Mouse (Mus musculus): ENCODE data around the gene Zhx3.

Zhx3 gene

DNA sequence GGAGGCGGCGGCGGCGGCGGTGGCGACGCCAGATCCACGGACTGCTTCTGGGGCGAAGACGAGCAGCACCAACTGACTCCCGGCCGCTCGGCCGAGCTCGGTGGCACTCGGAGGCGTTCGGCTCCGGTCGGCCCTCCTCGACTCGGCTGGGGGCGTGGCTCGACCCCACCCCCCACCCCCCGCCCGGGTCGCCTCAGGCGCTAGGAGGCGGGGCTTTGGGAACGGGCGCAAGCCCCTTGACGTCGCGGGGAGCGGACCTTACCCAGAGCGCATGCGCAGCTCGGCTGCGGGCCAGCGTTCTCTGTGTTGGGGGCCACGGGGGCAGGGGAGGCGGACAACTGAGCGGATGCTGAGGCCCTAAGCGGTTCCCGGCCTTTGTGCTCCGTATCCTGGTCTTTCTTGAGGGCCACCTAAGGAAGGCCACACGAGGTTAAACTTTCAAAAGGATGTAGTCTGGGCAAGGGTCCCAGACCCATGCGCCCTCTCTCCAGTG is at the start of gene Zhx3:
Gene Zhx3 (minus strand): TSS at position 109 of the 493 bp plus-strand sequence.
- DNase-seq, result peak; percentile 93 to 95

DNA sequence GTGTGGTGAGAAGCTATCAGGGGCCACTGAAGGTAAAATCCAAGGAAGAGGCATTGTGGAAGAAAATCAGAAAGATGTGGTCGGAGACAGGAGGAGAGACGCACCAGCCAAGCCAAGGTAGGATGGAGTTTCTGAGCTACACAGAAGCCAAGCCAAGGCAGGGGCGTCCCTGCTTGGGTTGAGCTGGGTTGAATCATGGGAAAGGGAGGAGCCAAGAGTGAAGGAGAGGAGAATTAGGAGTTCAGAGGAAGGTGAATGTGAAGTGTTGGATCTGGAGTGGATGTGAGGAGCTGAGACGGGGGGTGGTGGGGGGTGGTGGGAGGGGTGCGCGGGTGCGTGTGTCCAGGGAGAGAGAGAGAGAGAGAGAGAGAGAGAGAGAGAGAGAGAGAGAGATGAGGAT is 48.5 kb upstream of the Zhx3 start:
- no peak for DNase-seq

DNA sequence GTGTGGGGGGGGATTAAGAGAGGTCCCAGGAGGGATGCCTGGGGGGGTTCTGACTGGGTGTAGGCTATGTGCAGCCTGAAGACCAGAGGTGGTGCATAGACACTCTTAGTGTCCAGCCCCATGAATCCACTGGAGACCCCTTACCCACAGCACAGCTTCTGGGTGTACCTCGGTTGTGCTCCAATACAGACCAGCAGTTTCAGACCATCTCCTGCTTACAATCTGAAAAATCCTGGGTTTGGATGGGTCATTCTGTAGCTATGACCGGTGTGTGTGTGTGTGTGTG is 46.1 kb upstream of the Zhx3 start:
- DNase-seq, result no peak

DNA sequence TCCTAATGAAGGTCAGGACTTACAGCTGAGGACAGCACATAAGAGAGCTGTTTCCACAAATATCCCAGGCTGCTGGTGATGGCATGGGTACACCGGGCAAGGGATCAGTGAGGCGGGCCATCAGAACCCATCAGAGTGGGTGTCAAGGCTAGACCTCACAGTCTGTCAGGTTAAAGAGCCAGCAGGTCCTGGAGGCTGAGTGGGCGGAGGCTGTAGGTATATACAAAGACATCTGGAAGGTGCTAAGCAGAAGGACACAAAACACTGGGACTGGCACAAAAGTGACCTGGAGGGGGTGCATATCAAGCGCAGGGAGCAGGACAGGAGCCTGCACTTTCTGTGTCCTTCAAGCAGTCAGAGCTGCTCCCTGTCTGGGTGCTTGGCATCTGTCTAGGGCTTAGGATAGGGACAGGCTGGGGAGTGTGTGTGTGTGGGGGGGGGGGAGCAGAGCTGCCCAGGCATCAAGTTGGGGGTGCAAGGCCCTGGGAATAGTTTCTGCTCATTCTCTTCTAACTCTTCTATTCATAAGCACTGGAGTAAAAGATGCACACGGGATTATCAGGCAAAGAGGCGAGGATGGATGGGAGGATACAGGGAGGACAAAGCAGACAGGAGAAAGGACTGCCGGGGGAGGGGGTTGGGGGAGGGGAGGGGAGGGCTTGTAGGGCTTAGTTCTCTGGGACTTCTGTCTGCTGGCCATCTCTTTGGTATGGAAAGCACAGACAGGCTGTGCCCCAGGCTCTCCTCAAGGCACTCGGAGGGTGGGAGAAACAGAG is 45.5 kb upstream of the Zhx3 start:
- no peak for DNase-seq

DNA sequence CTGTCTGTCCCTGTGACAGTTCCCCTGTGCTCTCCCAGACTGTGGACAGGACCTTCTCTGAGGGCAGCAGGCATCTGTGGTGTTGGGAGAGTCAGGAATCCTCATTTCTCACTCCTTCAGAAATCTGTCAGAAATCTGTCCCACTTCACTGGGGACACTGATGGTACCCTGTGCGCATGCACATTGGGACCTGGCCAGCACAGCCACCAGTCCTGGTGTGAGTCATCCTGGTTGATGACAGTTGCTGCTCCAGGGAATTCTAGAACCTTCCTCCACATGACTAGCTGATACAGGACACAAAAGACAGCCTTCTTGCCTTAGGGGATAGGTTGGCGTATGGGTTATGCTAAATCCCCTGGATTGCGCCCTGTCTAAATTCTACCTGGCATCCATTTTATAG is 44.5 kb upstream of the Zhx3 start:
- DNase-seq, result no peak

DNA sequence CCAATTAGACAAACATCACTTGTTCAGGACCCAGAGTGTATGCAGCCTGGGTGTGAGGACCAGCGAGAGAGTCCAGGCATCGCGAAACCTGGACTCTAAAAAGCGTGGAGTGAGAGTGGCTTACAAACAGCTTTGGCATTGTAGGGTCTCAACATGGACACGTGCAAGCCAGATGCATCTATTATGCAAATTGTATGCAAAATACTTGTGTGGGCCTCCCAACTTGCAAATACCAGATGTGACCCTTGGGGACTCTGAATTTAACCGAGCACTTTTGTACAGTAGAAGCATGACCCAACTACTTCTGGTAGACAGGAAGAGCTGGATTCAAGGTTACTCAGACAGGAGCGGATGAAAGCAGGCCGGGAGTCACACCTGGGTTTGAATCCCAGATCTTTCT is 43.9 kb upstream of the Zhx3 start:
- no peak for DNase-seq

DNA sequence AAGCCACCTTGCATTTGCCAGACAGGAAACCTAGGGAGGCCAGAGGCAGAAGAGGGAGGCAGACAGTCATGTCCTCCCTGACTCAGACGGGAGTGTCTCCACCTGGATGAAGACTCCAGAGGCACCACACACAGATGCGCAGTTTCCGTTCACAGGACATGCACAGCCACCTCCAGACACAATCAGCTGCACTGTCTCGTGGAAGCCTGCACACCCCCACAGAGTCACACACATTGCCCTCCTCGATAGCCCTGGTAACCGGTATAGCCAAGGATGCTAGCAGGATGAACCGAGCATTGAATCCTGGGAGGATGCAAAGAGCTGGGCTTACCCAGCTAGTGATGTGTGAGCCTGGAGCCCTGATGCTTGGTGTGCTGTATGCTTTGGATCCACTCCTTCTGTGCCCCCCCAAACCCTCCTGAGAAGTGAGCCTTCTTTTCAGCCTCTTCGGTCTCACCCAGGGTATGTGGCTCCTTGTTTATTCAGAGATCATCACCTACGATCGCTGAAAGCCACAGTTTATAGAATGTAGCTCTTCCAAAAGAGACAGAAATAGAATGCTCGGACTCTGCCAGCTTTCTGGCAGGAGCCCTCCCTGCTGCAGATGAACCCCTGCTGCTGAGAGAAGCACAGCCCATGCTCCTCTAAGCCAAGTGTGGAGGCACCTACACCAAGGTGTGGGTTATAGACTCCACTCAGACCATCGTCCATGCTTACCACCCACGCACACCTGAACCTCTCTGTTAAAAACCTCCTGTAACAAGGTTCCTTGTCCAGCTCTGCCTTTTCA is 43.2 kb upstream of the Zhx3 start:
- no peak for DNase-seq

DNA sequence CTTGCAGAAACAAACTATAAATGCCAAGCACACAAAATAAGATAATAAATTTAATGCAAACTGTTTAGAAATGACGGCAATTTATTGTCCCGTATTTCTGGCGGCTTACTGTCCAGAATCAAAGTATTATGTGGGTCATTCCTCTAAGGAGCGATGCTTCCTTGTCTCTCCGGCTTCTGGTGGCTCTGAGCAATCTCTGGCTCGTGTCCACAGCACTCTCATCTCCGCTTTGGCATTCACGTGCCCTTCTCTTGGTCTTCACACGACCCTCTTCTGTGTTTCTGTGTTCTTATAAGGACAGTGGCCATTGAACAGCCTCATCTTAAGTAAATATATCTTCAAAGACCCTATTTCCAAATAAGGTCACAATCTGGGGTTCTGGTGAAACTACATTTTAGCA is 41.9 kb upstream of the Zhx3 start:
- DNase-seq, result no peak

DNA sequence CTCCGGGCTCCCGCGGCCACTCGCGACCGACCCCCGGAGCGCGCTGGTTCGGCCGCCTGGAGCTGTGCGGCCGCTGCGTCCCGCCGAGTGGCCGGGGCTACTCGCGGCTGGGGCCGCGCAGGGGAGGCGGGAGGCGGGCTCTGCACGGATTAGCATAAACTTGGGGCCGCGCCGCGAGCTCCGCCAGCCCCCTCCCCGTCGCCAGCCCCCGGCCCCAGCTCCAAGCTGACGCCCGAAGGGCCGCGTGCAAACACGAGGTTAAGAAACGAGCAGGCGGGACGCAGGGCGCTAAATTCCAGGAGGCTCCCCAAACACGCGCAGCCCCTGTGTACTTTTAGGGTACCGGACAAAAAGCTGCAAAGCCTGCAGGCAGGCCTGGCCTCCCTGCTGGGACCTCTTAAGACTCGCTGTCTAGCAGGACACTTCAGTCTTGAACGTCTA is 39.5 kb upstream of the Zhx3 start, which contains the start of gene Emilin3:
Gene Emilin3 (minus strand): TSS at position 98 of the 441 bp plus-strand sequence.
- DNase-seq, result no peak

DNA sequence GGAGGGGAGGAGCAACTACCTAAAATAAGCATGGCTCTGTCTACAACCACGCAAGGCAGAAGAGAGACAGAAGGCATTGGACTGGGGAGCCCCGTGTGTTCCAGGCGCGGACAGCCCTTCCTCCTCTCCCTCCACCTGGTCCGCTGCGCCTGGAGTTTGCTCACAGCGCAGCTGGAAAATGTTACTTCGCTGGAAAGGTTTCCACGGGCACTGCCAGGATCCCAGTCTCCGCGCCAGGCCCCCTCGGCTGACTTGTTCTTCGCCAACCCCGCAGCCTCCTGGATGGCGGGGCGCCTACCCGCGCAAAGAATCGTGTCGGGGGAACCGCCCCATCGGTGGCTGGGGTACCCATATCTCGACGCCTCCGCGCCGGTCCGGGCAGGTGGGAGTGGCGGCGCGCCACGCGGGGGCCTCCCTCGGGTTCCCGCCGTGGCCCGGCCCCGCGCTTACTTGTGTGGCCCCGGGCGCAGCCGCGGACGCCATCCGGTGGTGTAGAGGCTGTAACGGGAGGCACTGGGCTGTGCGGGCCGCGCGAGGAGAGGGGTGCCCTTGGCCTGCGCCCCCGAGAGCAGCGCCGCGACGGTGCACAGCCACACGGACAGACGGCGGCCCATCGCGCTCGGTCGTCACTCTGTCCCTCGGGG is 38.9 kb upstream of the Zhx3 start:
- DNase-seq, result no peak

DNA sequence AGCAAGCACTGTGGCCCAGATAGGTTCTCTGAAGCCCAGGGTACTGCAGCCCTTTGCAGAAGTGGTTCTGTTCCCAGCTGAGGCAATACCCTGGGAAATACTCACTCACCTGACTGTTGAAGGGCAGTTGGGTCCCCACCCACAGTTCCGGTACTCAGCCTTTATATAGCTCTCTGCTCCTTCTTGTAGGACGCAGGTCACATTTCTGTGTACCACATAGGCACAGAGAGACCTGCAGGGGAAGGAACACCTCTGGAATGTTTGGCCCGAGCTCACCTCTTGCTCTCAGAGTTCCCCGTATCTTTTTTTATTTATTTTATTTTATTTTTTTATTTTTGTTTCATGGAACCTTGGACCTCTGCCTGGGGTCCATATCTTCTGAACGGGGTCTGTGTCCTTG is 37.8 kb upstream of the Zhx3 start:
- DNase-seq, result no peak

DNA sequence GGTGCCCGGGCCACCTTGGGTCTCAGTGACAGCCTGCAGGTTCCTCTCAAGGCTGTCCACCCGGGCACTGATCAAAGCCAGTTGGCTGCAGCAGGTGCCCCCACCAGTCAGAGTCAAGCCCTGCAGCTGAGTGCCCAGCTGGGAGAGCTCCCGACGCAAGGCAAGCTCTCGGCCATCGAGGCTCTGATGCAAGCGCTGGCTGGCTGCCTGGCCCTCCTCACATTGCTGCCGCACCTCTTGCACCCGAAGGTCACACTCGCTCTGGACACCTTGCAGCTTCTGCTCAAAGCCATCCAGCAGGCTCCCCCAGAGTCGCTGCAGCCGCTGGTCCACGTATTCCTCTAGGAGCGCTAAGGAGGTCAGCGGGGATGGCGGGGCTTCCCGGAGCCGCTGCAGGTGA is 35.8 kb upstream of the Zhx3 start:
- no peak for DNase-seq

DNA sequence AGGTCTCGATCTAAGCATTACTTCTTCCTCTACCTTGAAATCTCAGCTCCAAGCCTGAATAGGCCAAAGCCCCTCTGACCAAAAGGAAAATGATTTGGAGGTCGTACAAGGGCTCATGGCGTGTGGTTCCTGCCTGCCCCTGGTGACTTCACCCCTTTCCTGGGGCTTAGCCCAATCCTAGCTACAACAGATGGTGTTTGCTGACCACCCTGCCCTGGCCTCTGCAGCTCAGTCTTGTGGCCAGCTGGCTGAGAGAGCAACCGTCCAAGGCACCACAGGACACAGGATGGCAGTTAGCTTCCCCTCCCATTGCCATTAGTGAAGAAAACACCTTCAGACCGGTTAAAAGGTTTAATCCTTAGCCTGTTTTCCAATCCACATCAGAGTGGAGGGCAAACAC is 33.3 kb upstream of the Zhx3 start:
- DNase-seq, result no peak

DNA sequence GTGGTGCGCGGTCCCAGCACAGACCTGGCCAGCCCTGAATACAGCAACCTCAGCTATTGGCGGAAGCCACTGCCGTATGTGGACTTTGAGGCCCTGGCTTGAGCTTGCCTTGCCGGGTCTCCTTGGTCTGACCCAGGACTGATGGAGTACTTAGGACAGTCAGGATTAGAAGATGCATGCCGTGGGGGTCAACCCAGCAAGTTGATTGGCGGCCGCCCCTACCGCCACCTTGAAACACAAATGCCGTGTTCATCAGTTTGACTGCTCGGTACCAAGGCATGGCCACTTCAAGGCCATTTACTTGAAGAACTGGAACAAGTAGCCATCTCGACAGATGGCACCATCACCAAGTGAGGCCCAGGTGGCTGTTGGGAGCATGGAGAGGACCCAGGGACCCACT is 32.5 kb upstream of the Zhx3 start:
- no peak for DNase-seq

DNA sequence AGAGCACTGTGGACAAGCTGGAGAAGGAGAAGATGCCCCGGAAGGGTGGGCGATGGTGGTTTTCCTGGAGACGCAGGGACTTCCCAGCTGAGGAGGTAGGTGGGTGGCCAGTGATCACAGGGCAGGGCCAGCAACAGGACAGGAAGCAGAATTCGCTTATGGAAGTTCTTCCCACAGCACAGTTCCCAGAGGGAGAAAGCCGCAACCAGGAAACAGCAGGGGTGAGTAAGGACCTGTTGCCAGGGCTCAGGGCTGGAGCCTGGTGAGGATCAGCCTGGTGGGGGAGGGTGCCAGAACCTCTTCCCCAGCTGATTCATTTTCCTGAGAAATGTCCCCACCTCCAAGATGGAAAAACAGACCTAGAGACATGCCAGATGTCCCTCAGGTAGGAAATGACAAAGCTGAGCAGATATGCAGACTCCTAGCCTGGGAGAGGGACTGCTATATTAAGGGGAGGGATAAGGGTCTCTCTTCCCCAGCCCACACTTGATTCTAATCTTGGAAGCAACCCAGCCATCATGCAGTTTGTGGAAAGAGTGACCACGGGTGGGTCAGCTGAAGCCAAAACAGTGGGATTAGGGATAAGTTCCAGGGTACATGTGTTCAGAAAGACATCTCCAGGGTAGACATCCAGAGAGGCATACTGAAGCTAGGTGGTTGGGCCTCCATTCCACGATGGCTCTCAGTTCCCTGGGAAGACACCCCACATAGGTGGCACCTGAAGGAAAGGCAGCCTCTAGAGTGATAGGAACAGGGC is 29.0 kb upstream of the Zhx3 start:
- no peak for DNase-seq

DNA sequence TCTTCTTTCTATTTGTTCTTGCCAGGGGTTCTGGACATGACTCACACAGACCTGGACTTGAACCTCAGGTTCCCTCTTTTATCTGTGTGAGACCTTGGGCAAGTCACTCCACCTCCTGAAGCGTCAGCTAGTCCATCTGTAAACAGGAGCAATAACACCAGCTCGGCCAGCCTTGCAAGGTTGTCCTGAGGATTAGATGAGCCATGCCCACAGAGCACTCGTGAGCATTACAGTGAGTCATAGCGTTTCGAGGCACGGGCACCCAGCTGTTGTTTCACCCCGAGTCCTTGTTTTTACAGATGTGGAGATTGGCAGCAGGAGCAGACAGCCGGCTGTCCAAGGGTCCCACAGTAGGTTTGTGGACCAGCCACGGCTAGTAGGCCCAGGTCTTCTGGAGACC is 18.9 kb upstream of the Zhx3 start:
- DNase-seq, result no peak

DNA sequence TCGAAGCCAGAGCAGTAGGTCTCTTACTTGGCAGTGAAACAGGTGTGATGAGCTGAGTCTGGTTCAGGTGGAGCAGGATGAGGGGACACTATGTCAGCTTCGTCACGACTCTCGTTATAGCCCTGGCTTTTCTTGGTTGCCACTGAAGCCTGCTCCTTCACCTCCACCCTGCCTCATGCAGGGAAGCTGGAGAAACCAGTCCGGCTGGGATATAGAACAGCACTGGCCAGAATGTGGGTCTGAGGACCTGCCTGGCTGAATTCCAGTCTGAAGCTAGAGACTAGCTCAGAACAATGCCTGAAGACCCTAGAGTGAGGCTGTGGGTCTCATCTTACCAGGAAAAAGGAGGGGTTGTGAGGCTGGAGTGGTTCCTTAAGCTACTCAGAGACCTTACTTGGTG is 18.2 kb upstream of the Zhx3 start:
- DNase-seq, result no peak

DNA sequence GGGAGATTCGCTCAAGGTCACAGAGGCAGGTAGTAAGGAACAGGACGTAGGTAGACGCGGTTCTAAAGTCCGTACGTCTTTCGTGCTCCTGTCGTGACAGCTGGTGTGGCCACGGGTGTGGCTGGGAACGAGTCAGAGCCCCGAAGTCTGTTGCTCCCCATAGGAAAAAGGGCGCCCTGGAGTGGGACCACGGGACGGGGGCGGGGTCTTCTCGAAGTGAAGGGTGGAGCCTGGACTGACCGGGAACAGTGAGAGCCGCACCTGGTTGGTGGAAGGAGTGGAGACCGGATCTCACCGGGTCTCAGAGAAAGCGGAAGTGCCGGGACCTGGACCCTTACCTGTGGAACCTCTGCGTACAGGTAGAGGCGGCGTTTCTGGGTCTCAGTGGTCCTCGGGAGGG is 15.1 kb upstream of the Zhx3 start:
- DNase-seq, result peak; percentile 82 to 88

DNA sequence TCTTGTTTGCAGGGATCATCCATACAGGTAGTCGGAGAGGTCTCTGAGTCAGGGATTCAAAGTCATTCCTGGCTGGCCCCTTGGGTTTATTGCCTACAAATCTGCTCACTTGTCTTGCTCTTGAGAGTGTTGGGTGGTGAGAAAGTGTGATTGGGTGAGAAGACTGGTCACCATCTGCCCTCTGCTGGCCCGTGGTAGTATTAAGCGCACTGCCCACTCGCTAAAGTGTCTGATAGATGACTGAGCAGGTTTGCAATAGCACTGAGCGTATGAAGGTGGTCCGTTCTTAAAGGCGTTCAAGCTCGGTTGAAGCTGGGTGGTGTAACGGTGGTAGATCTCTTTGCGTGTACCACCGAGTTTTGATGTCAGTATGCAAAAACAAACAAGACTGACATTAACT is 14.5 kb upstream of the Zhx3 start:
- DNase-seq, result peak; percentile 86 to 87

DNA sequence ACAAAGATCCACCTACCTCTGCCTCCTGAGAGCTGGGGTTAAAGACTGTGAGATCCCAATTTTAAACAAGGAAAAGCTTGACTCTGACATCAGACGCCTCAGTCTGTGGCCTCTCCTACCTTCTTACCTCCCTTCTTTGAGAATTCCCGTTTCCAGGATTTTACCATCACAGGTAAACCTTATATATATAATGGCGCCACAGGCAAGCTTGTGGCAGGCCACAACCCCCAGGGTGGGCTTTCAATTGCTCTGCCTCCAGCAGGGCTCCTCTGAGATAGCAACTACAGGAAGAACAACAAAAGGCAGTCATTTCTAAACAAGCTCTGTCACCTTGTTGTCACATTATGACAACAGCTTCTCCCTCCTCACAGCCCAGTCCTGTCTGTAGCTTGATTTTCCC is 13.4 kb upstream of the Zhx3 start:
- no peak for DNase-seq

DNA sequence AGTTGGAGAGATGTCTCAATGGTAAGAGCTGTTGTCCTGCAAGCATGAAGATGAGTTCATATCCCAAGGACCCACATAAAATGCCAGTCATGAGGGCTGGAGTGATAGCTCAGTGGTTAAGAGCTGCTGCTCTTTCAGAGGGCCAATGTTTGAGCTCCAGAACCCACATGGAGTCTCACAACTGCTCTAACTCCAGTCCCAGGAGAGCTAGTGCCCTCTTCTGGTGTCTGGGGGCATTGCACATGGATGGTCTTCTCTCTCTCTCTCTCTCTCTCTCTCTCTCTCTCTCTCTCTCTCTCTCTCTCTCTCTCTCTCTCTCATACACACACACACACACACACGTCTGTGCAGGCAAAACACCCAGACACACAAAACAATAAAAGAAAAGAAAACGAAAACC is 12.0 kb upstream of the Zhx3 start:
- DNase-seq, result peak; percentile 37 to 64

DNA sequence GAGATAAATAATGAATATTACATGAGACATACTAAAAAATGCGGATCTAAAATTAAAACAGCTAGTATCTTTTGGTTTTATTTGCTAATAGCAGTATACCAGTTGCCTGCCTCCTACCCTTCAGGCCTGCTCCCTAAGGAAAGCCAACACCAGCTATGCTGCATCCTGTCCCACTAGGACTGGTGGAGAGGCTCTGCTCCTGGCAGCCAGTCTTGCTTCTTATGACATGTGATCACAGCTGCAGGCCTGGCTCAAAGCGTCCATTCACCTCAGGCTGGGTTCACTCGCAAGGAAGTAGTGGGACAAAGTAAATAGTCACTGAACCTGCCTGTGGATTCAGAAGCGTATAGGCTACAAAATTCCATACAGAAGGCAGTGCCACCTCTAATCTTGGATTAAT is 11.1 kb upstream of the Zhx3 start:
- DNase-seq, result peak; percentile 68 to 73

DNA sequence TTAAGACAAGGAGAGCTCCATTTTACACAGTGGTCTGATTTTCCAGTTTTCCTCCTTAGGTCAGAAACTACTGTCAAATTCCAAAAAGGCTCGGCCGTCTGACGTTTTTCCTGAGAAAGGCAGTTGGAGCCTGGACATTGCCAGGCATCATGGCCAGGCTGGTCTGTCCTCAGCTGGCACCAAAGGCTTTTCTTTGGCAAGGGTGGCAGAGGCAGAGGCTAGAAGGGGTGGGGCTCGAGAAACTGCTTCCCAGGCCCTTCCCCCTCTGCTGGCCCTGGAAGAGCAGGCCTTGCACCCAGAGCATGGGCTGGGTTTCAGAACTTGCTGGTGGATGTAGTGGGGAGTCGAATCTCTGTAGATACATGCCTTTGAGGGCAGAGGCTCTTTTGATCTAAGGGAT is 9.6 kb upstream of the Zhx3 start:
- DNase-seq, result peak in 1 of 2 experiments; percentile 32
